Comparison of ENCODE assay signal across 12 mouse cellular contexts in the genomic region with DNA sequence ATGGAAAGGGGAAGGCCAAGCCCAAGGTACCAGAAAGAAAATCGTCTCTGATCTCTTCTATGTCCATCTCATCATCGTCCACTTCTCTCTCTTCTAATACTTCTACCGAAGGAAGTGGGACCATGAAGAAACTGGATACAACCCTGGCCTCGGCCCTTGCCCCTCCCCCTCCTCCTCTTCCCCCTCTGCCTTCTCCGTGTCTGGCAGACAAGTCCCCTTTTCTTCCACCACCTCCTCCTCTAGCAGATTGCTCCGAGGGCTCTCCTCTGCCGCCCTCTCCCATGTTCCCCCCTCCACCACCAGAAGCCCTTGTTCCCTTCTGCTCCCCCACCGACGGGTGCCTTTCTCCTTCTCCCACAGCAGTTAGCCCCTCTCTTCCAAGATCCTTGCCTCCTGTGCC. TPM values are rescaled to one million over a fixed set of nuclear protein-coding genes. Genes with fewer than 3 reads are reported as not detected.
DNase-seq lines count a peak whose midpoint lies in the region; ATAC-seq lines count a peak whose summit lies in the region.
"Had no signal": no experiment of that assay in that cellular context is flagged by ENCODE, and none has a peak within 500 bp of the region (broad histone marks: within the 10 kb centered on the region; RNA-seq: fewer than 3 reads in every experiment).

No protein-coding gene starts in this region.

- peaks cover 23% of the 10 kb centered on the region for H3K4me1 ChIP-seq in forebrain, embryonic 10.5 days
- H3K4me1 ChIP-seq in forebrain, embryonic 11.5 days (replicated peaks; ENCODE audit: control insufficient read depth, insufficient read depth, low read length) = no peaks in the 10 kb centered on the region
- peaks cover 54% of the 10 kb centered on the region for H3K4me1 ChIP-seq in forebrain, embryonic 15.5 days
- peaks cover 7% of the 10 kb centered on the region for H3K4me1 ChIP-seq in midbrain, embryonic 16.5 days (ENCODE audit: control insufficient read depth, insufficient read depth, low read length)
- H3K4me1 ChIP-seq in intestine, embryonic 16.5 days (ENCODE audit: control insufficient read depth, insufficient read depth, low read length) = 0 out of 2 replicates have a peak, but pooled peaks cover 2% of the 10 kb centered on the region

- H3K4me2 ChIP-seq in forebrain, embryonic 11.5 days (ENCODE audit: low read depth, low read length, severe bottlenecking) = no peak overlapping the region
- no peak overlapping the region for H3K4me2 ChIP-seq in forebrain, embryonic 15.5 days (replicated peaks)
- H3K4me2 ChIP-seq in midbrain, embryonic 16.5 days (ENCODE audit: low read length) = no peak overlapping the region
- no peak overlapping the region for H3K4me2 ChIP-seq in intestine, embryonic 16.5 days (ENCODE audit: low read depth, low read length)
- H3K4me2 ChIP-seq: heart, embryonic 15.5 days; midbrain, embryonic 12.5 days had no signal

- 0 out of 2 replicates have a peak overlapping the region, but pooled peaks have one; percentile 12 for H3K27ac ChIP-seq in forebrain, embryonic 10.5 days
- no peak overlapping the region for H3K27ac ChIP-seq in forebrain, embryonic 11.5 days (ENCODE audit: low read depth, low read length)
- H3K27ac ChIP-seq in forebrain, embryonic 15.5 days (replicated peaks) = peak overlapping the region; percentile 75
- 0 out of 2 replicates have a peak overlapping the region, but pooled peaks have one; percentile 7 for H3K27ac ChIP-seq in midbrain, embryonic 16.5 days (ENCODE audit: low read length)
- no peak overlapping the region for H3K27ac ChIP-seq in intestine, embryonic 16.5 days (ENCODE audit: low read length)
- H3K27ac ChIP-seq: kidney, postnatal 0 days; midbrain, embryonic 12.5 days had no signal

- ATAC-seq in forebrain, embryonic 11.5 days (replicated peaks; ENCODE audit: low FRiP score) = no peak
- ATAC-seq in forebrain, embryonic 15.5 days (replicated peaks) = no peak
- 0 out of 2 replicates have a peak, but pooled peaks have one; percentile 32 for ATAC-seq in midbrain, embryonic 16.5 days
- ATAC-seq in intestine, embryonic 16.5 days = no peak
- ATAC-seq: liver, postnatal 0 days had no signal

- H3K27me3 ChIP-seq in forebrain, embryonic 10.5 days (ENCODE audit: poor library complexity, severe bottlenecking) = no peaks in the 10 kb centered on the region
- no peaks in the 10 kb centered on the region for H3K27me3 ChIP-seq in forebrain, embryonic 11.5 days (ENCODE audit: control insufficient read depth, insufficient read depth, low read length)
- no peaks in the 10 kb centered on the region for H3K27me3 ChIP-seq in forebrain, embryonic 15.5 days
- no peaks in the 10 kb centered on the region for H3K27me3 ChIP-seq in midbrain, embryonic 16.5 days (ENCODE audit: control insufficient read depth, insufficient read depth, low read depth, low read length)
- H3K27me3 ChIP-seq in intestine, embryonic 16.5 days (replicated peaks; ENCODE audit: control insufficient read depth, insufficient read depth, low read length) = no peaks in the 10 kb centered on the region
- H3K27me3 ChIP-seq: heart, embryonic 15.5 days; midbrain, embryonic 12.5 days had no signal

- no peaks in the 10 kb centered on the region for H3K9me3 ChIP-seq in forebrain, embryonic 10.5 days
- H3K9me3 ChIP-seq in forebrain, embryonic 11.5 days (ENCODE audit: control insufficient read depth, low read length) = no peaks in the 10 kb centered on the region
- H3K9me3 ChIP-seq in forebrain, embryonic 15.5 days = no peaks in the 10 kb centered on the region
- no peaks in the 10 kb centered on the region for H3K9me3 ChIP-seq in midbrain, embryonic 16.5 days (replicated peaks; ENCODE audit: control insufficient read depth, low read length, poor library complexity, severe bottlenecking)
- no peaks in the 10 kb centered on the region for H3K9me3 ChIP-seq in intestine, embryonic 16.5 days (ENCODE audit: control insufficient read depth, low read length)
- H3K9me3 ChIP-seq: heart, embryonic 15.5 days; midbrain, embryonic 12.5 days had no signal

- no peak overlapping the region for H3K4me3 ChIP-seq in forebrain, embryonic 10.5 days
- H3K4me3 ChIP-seq in forebrain, embryonic 11.5 days (ENCODE audit: low read depth, low read length) = no peak overlapping the region
- no peak overlapping the region for H3K4me3 ChIP-seq in forebrain, embryonic 15.5 days
- no peak overlapping the region for H3K4me3 ChIP-seq in midbrain, embryonic 16.5 days (ENCODE audit: low read depth, low read length)
- no peak overlapping the region for H3K4me3 ChIP-seq in intestine, embryonic 16.5 days (ENCODE audit: low read length)
- H3K4me3 ChIP-seq: heart, embryonic 15.5 days; midbrain, embryonic 12.5 days had no signal

- intact Hi-C loops in left cerebral cortex, postnatal 4 days (cut with DNase I) = loop anchor here (5.0 kb wide), 2 partner anchors 73 to 133 kb away; no protein-coding TSS in a partner anchor

- 56% methylated on average over 9 of the region's 9 CpGs for WGBS in forebrain, embryonic 10.5 days
- 66% methylated on average over 9 of the region's 9 CpGs for WGBS in forebrain, embryonic 11.5 days
- 48% methylated on average over 9 of the region's 9 CpGs for WGBS in forebrain, embryonic 15.5 days
- WGBS in midbrain, embryonic 16.5 days = 64% methylated on average over 9 of the region's 9 CpGs
- 62% methylated on average over 9 of the region's 9 CpGs for WGBS in intestine, embryonic 16.5 days

- peaks cover 54% of the 10 kb centered on the region for H3K36me3 ChIP-seq in forebrain, embryonic 10.5 days (replicated peaks)
- peaks cover 4% of the 10 kb centered on the region; the same call in 1 of the 2 replicates for H3K36me3 ChIP-seq in forebrain, embryonic 11.5 days (ENCODE audit: control insufficient read depth, insufficient read depth, low read length)
- H3K36me3 ChIP-seq in forebrain, embryonic 15.5 days = peaks cover 13% of the 10 kb centered on the region; the same call in 1 of the 2 replicates
- peaks cover 5% of the 10 kb centered on the region for H3K36me3 ChIP-seq in midbrain, embryonic 16.5 days (ENCODE audit: control insufficient read depth, insufficient read depth, low read length)
- peaks cover 11% of the 10 kb centered on the region; the same call in 1 of the 2 replicates for H3K36me3 ChIP-seq in intestine, embryonic 16.5 days (ENCODE audit: control insufficient read depth, insufficient read depth, low read length)

- H3K9ac ChIP-seq in forebrain, embryonic 11.5 days (ENCODE audit: low read length) = no peak overlapping the region
- no peak overlapping the region for H3K9ac ChIP-seq in forebrain, embryonic 15.5 days (replicated peaks)
- H3K9ac ChIP-seq in midbrain, embryonic 16.5 days (ENCODE audit: low read depth, low read length) = 0 out of 2 replicates have a peak overlapping the region, but pooled peaks have one; percentile 3
- no peak overlapping the region for H3K9ac ChIP-seq in intestine, embryonic 16.5 days (ENCODE audit: low read depth, low read length)
- H3K9ac ChIP-seq: heart, embryonic 15.5 days; liver, postnatal 0 days; midbrain, embryonic 12.5 days had no signal

- no peak for DNase-seq in forebrain, embryonic 10.5 days (ENCODE audit: extremely low spot score, low spot score)
- DNase-seq in forebrain, embryonic 11.5 days (ENCODE audit: low spot score) = no peak
- DNase-seq in left cerebral cortex, postnatal 4 days = peak; percentile 68
- DNase-seq in left cerebral cortex, adult 11 months (ENCODE audit: low spot score) = no peak
- no peak for DNase-seq in spleen, adult 18-20 months
- DNase-seq: liver, postnatal 0 days had no signal

RNA-seq across cellular contexts. Expression of a gene that starts 20.1 kb away (rescaled TPM):
- 14.9 and 15.7 TPM in 2 replicates for polyA plus RNA-seq in forebrain, embryonic 10.5 days (2016; fragmentation: Nextera tagmentation; extraction: Ambion mirVana)
- polyA plus RNA-seq in forebrain, embryonic 11.5 days (2014; fragmentation: Nextera tagmentation; extraction: Ambion mirVana) = 10.3 and 12.0 TPM in 2 replicates
- 1 to 10 TPM; 4.9 to 5.4 TPM for total RNA-seq in left cerebral cortex, postnatal 4 days (2021)
- polyA plus RNA-seq in forebrain, embryonic 15.5 days (2015; fragmentation: Nextera tagmentation; extraction: Ambion mirVana) = 5.3 and 6.5 TPM in 2 replicates
- polyA plus RNA-seq in midbrain, embryonic 16.5 days (2015; fragmentation: Nextera tagmentation; extraction: Ambion mirVana) = 10.8 and 11.7 TPM in 2 replicates
- polyA plus RNA-seq in intestine, embryonic 16.5 days (2015; fragmentation: Nextera tagmentation; extraction: Ambion mirVana) = 5.9 and 7.0 TPM in 2 replicates

Comparison
In these comparisons a context has a peak if more than half of its experiments do, and no peak if none do; other contexts are left out.
1. H3K27ac ChIP-seq: peak in forebrain, embryonic 10.5 days (single experiment), forebrain, embryonic 15.5 days (single experiment) and midbrain, embryonic 16.5 days (single experiment); none in forebrain, embryonic 11.5 days (single experiment) and intestine, embryonic 16.5 days (single experiment).